Mouse (Mus musculus) lung, embryonic 14.5 days (tissue): ENCODE data around the gene Gpr108. TPM values are rescaled to one million over a fixed set of nuclear protein-coding genes. Genes with fewer than 3 reads are reported as not detected.

ENCODE experiments used
- ATAC-seq: fragments of 200-750 bp; cut with Nextera tagmentation; 2 replicates; pipeline ENCODE4 v1.8.0; 2017; ENCODE audit warnings: mild to moderate bottlenecking, moderate TSS enrichment, moderate library complexity; ENCODE audit not compliant: insufficient read depth
- DNase-seq: peaks from one replicate; pipeline ENCODE4 v3.0.0-alpha.2; 2015
- H3K27ac ChIP-seq: fragments of 300-500 bp; sonication (generic); 2 replicates; pipeline ENCODE4 v1.5.1; 2014; ENCODE audit warnings: low read depth, mild to moderate bottlenecking, moderate library complexity
- H3K27me3 ChIP-seq: fragments of 300-500 bp; sonication (generic); 2 replicates; pipeline ENCODE4 v1.6.1; 2014; ENCODE audit warnings: low read length, control low read depth; ENCODE audit not compliant: insufficient read depth
- H3K36me3 ChIP-seq: fragments of 300-500 bp; sonication (generic); 2 replicates; pipeline ENCODE4 v1.6.1; 2014; ENCODE audit warnings: control low read depth; ENCODE audit not compliant: insufficient read depth
- H3K4me1 ChIP-seq: fragments of 300-500 bp; sonication (generic); 2 replicates; pipeline ENCODE4 v1.6.1; 2014; ENCODE audit warnings: antibody characterized with exemption, control low read depth; ENCODE audit not compliant: insufficient read depth
- H3K4me2 ChIP-seq: fragments of 300-500 bp; sonication (generic); 2 replicates; pipeline ENCODE4 v1.6.1; 2014; ENCODE audit warnings: mild to moderate bottlenecking
- H3K4me3 ChIP-seq: fragments of 300-500 bp; sonication (generic); 2 replicates; pipeline ENCODE4 v1.5.1; 2014; ENCODE audit warnings: low read depth, low read length
- H3K9ac ChIP-seq: fragments of 300-500 bp; sonication (generic); 2 replicates; pipeline ENCODE4 v1.6.1; 2014
- H3K9me3 ChIP-seq: fragments of 300-500 bp; sonication (generic); 2 replicates; pipeline ENCODE4 v1.6.1; 2016; ENCODE audit warnings: low read depth, low read length, control low read depth
- CTCF ChIP-seq: IDR thresholded peaks from 2 replicates; pipeline ENCODE4 v1.5.1; 2016; ENCODE audit warnings: antibody characterized with exemption, low read depth
- WGBS: fragments of 180-500 bp; shearing (Covaris S2); extraction: QIAGEN DNeasy Blood & Tissue Kit; methylation state at CpG from one replicate; pipeline ENCODE4 v1.1.7; 2014; 5-methylcytosine and 5-hydroxymethylcytosine counted together
- polyA plus RNA-seq: library from polyadenylated mRNA; unstranded; fragments of >200 nt; fragmentation: Nextera tagmentation; extraction: Ambion mirVana; gene quantifications from 2 replicates; pipeline ENCODE4 v1.2.1, GENCODE M21; 2014

Gpr108 gene
- polyA plus RNA-seq, 1 experiment from 2014 or later = 30.8 TPM

DNA sequence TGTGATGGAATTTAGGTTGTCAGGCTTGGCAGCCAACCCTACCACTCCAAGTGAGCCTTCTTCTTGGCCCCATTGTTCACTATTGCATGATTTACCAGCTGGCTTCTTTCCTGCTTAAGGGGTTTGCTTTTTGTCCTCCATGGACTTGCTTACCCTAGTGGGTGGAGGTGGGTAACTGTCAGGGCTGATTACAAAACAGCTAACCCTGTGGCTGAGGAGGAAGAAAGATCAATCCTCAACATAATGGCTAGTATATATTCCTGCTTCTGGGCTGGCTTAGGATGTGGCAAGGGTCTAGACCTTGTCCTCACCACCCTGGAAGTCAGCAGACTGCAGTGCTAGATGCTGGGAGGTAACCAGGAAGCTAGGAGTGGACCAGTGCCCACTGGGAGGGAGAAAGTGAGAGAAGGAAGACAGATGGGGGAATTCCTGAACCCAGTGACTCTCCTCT lies 16.9 kb downstream of the Gpr108 start:
- ATAC-seq (no peak), DNase-seq (peak; percentile 33)
- H3K4me3 ChIP-seq = no peak overlapping the region
- no peaks in the 10 kb centered on the region for H3K9me3 ChIP-seq
- no peaks in the 10 kb centered on the region for H3K27me3 ChIP-seq
- no peak overlapping the region for H3K4me2 ChIP-seq
- no peak for TF ChIP-seq CTCF
- no peak overlapping the region for H3K9ac ChIP-seq
- no peak overlapping the region for H3K27ac ChIP-seq
- no peaks in the 10 kb centered on the region for H3K4me1 ChIP-seq
- peaks cover 19% of the 10 kb centered on the region for H3K36me3 ChIP-seq

DNA sequence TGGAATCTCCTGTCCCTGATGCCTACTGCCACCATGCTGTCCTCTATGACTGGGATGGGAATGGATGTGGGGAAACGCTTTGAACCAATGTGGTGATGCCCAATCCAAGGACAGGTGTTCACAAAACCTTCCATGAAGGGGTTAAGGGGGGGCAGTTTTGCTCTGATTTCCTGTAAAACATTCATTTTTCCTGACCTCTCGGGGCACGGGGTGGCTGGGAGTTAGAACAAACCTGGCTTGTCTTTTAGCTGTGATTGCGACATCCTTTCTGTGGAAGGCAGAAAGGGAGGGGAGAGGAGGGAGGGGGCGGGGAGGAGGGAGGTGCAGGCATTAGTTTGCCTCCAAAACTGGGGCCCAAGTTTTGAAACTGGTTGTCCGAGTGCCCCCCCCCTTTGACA lies 17.5 kb downstream of the Gpr108 start:
- no peak for TF ChIP-seq CTCF
- Histone ChIP-seq H3K4me2 (no peak overlapping the region), H3K36me3 (peaks cover 12% of the 10 kb centered on the region), H3K4me3 (no peak overlapping the region), H3K9ac (no peak overlapping the region), H3K27me3 (no peaks in the 10 kb centered on the region), H3K9me3 (no peaks in the 10 kb centered on the region), H3K4me1 (no peaks in the 10 kb centered on the region), H3K27ac (no peak overlapping the region)
- ATAC-seq (no peak), DNase-seq (peak; percentile 44)
- WGBS = 35% methylated on average over 6 of the region's 6 CpGs

DNA sequence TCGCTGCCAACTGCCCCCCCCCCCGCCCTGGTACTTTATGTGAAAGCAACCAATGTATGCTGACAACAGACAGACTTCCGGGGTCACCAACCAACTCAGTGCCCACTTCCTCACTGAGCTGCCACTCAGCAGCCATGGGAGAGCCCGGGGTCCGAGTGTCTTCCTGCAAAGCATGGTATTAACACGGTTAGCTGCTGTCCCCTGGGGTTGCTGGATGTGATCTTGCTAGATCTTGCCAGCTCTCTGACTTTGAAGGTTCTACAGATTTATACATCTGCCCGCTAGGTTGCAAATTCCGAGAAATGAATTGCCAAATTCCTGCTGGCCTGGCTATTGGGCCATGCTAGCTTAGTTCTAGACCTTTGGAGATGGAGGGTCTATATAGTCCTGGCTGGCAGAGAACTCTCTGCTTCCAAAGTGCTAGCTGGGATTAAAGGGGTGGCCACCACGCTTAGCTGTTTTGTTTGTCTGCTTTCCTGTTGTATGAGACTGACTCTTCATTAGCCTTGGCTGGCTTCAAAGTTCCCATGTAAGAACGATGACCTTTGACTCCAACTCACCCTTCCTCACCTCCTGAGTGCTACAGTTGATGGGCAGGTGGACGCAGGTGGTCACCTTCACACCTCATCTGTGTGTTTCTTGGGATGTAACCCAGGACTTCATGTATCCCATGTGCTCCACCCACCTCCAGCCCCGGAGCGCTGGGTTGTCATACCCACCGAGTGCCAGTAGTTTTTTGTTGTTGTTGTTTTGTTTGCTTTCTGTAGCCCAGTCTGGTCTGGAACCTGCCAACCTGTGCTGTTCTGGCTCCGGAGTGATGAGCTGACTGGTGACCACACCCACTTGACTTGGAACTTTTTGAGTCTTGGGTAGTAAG lies 18.2 kb downstream of the Gpr108 start:
- no peak for DNase-seq
- ATAC-seq = no peak
- H3K9me3 ChIP-seq = no peaks in the 10 kb centered on the region
- no peaks in the 10 kb centered on the region for H3K27me3 ChIP-seq
- H3K4me1 ChIP-seq = no peaks in the 10 kb centered on the region
- H3K4me3 ChIP-seq = no peak overlapping the region
- no peak overlapping the region for H3K4me2 ChIP-seq
- TF ChIP-seq CTCF = no peak
- 0 out of 2 replicates have a peak, but pooled peaks cover 7% of the 10 kb centered on the region for H3K36me3 ChIP-seq
- H3K27ac ChIP-seq = no peak overlapping the region
- 74% methylated on average over 15 of the region's 15 CpGs for WGBS
- no peak overlapping the region for H3K9ac ChIP-seq

DNA sequence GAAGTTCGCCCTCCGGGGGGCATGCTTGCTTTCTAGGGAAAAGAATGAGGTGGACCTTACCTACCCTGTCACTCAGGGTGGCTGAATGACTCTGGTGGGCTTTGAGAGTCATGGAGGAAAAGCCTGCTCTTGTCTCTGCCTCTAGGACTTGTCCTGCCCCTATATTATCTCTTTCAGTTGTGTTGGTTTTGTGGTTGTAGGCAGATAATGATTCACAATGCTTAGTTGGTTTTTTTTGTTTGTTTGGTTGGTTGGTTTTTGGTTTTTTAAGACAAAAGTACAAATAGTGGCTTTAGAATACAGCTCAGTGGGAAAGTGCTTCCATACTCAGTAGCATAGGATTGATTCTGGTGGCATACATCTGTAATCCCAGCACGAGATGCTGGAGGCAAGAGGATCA lies 19.4 kb downstream of the Gpr108 start:
- TF ChIP-seq CTCF = no peak
- H3K4me1 ChIP-seq = no peaks in the 10 kb centered on the region
- no peak for ATAC-seq
- H3K9me3 ChIP-seq = no peaks in the 10 kb centered on the region
- H3K9ac ChIP-seq = no peak overlapping the region
- no peaks in the 10 kb centered on the region for H3K36me3 ChIP-seq
- H3K4me2 ChIP-seq = no peak overlapping the region
- no peaks in the 10 kb centered on the region for H3K27me3 ChIP-seq
- WGBS = 69% methylated on average over 3 of the region's 3 CpGs
- DNase-seq = no peak
- H3K27ac ChIP-seq = no peak overlapping the region
- no peak overlapping the region for H3K4me3 ChIP-seq

DNA sequence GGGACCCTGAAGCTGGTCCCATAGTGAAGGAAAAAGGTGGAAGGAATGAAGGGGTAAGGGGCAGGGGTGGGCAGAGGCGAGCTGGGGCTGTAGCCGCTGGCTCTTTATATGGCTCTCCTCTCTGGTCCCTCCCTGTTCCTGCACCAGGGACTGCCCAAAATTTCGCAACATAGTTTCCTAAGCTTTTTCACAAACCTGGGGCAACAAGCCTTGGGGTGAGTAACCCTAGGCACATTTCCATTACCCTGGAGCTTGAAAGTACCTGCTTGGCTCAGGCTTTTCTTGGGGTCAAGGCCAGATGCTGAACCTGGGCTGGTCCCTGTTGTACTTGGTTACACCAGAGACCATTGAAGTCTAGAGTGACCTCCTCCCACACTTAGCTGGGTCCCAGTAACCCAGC lies 20.2 kb downstream of the Gpr108 start, which contains the start of gene C3:
TSS of gene C3 (minus strand) at position 123 of the 400 bp plus-strand sequence.
- no peak for DNase-seq

DNA sequence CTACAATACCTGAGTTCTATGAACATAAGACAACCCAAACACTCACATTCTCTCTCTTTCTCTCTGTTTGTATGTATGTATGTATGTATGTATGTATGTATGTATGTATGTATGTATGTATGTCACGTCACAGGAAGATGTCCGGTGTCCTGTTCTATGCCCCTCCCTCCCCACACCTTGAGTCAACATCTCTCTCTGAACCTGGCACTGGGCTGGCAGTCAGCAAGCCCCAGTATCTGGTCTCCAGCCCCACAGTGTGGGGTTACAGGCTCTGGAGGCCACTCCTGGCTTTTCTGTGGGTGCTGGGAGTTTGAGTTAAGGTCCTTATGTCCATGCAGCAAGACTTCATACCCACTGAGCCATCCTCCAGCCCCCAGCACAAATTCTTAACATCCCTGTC lies 20.8 kb downstream of the Gpr108 start:
- Histone ChIP-seq H3K27ac (no peak overlapping the region), H3K4me1 (no peaks in the 10 kb centered on the region), H3K27me3 (no peaks in the 10 kb centered on the region), H3K36me3 (no peaks in the 10 kb centered on the region), H3K4me2 (no peak overlapping the region), H3K9ac (no peak overlapping the region), H3K9me3 (no peaks in the 10 kb centered on the region), H3K4me3 (no peak overlapping the region)
- TF ChIP-seq CTCF = no peak
- no peak for ATAC-seq
- WGBS = 79% methylated on average over 2 of the region's 2 CpGs
- DNase-seq = no peak

More for the DNA sequence above, 20.2 kb downstream of the Gpr108 start, which contains the start of gene C3:
- no peaks in the 10 kb centered on the region for H3K36me3 ChIP-seq
- H3K4me2 ChIP-seq = no peak within 1 kb of the TSS
- ATAC-seq = no peak
- H3K4me3 ChIP-seq = no peak within 1 kb of the TSS
- H3K9me3 ChIP-seq = no peaks in the 10 kb centered on the region
- WGBS = 74% methylated on average over 3 of the region's 3 CpGs
- no peaks in the 10 kb centered on the region for H3K27me3 ChIP-seq
- H3K9ac ChIP-seq = no peak within 1 kb of the TSS
- H3K27ac ChIP-seq = no peak within 1 kb of the TSS
- no peaks in the 10 kb centered on the region for H3K4me1 ChIP-seq
- no peak for TF ChIP-seq CTCF

DNA sequence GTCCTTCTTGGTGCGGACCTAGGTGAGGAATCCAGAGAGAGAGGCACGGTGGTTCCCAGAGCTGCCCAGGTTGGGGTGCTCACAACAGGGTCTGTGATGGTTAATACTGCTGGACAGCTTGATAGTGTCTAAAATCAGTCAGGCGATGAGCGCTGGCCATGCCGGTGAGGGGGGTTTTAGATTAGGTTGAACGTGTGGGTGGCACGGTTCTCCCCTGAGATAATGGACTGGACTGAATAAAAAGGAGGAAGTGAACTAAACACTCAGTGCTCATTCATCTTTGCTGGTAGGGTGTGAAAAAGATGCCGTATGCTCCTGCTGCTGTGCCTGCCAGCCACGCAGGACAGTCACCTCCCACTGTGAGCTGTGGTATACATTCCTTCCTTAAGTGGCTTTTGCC lies 24.9 kb downstream of the Gpr108 start:
- 59% methylated on average over 9 of the region's 9 CpGs for WGBS
- no peak overlapping the region for H3K4me2 ChIP-seq
- H3K4me3 ChIP-seq = no peak overlapping the region
- no peak for TF ChIP-seq CTCF
- no peak overlapping the region for H3K9ac ChIP-seq
- ATAC-seq (no peak), DNase-seq (no peak)
- no peaks in the 10 kb centered on the region for H3K36me3 ChIP-seq
- no peak overlapping the region for H3K27ac ChIP-seq
- no peaks in the 10 kb centered on the region for H3K4me1 ChIP-seq
- no peaks in the 10 kb centered on the region for H3K9me3 ChIP-seq
- H3K27me3 ChIP-seq = no peaks in the 10 kb centered on the region
